Mouse (Mus musculus): ENCODE results near the gene Ttc21b. TPM values are rescaled to one million over a fixed set of nuclear protein-coding genes. Genes with fewer than 3 reads are reported as not detected.
A peak's percentile ranks its signal among the peaks of the same experiment; 100 is the strongest.

Gene Ttc21b
- polyA plus RNA-seq, 1 experiment from 2014 or later, result 11.1 TPM

- WGBS, result 50% methylated on average over 7 of the region's 7 CpGs
- Histone ChIP-seq H3K27ac (no peak overlapping the region), H3K4me2 (replicated peaks) (no peak overlapping the region), H3K9ac (no peak overlapping the region), H3K36me3 (no peaks in the 10 kb centered on the region), H3K27me3 (replicated peaks) (no peaks in the 10 kb centered on the region), H3K4me3 (replicated peaks) (no peak overlapping the region), H3K4me1 (replicated peaks) (no peaks in the 10 kb centered on the region), H3K9me3 (no peaks in the 10 kb centered on the region)
- no peak for ATAC-seq
These were observed 98.1 kb downstream of the Ttc21b start for GRCm38 (mm10) chr2:66158140-66158915.

GRCm38 (mm10) chr2:66151436-66151835 lies 105.0 kb downstream of the Ttc21b start:
- 70% methylated on average over 2 of the region's 2 CpGs for WGBS
- Histone ChIP-seq H3K9ac (no peak overlapping the region), H3K36me3 (no peaks in the 10 kb centered on the region), H3K27ac (no peak overlapping the region), H3K4me3 (replicated peaks) (no peak overlapping the region), H3K4me1 (replicated peaks) (no peaks in the 10 kb centered on the region), H3K4me2 (replicated peaks) (no peak overlapping the region), H3K27me3 (replicated peaks) (no peaks in the 10 kb centered on the region), H3K9me3 (no peaks in the 10 kb centered on the region)
- no peak for ATAC-seq

- Histone ChIP-seq H3K4me3 (replicated peaks) (no peak overlapping the region), H3K9ac (no peak overlapping the region), H3K36me3 (no peaks in the 10 kb centered on the region), H3K4me1 (replicated peaks) (no peaks in the 10 kb centered on the region), H3K9me3 (no peaks in the 10 kb centered on the region), H3K27me3 (replicated peaks) (no peaks in the 10 kb centered on the region), H3K27ac (no peak overlapping the region), H3K4me2 (replicated peaks) (no peak overlapping the region)
- ATAC-seq, result no peak
- 50% methylated on average over 3 of the region's 3 CpGs for WGBS
These were observed 105.9 kb downstream of the Ttc21b start for GRCm38 (mm10) chr2:66150531-66150930.

GRCm38 (mm10) chr2:66148654-66149230 lies 107.7 kb downstream of the Ttc21b start:
- H3K27ac ChIP-seq, result no peak overlapping the region
- H3K4me1 ChIP-seq (replicated peaks), result 0 out of 2 replicates have a peak, but pooled peaks cover 2% of the 10 kb centered on the region
- H3K27me3 ChIP-seq (replicated peaks), result no peaks in the 10 kb centered on the region
- no peak overlapping the region for H3K4me3 ChIP-seq (replicated peaks)
- H3K9ac ChIP-seq, result no peak overlapping the region
- 83% methylated on average over 10 of the region's 10 CpGs for WGBS
- no peaks in the 10 kb centered on the region for H3K36me3 ChIP-seq
- no peaks in the 10 kb centered on the region for H3K9me3 ChIP-seq
- no peak for ATAC-seq
- no peak overlapping the region for H3K4me2 ChIP-seq (replicated peaks)

- H3K9me3 ChIP-seq, result no peaks in the 10 kb centered on the region
- 0 out of 2 replicates have a peak, but pooled peaks have one; percentile 27 for ATAC-seq
- H3K27ac ChIP-seq, result no peak overlapping the region
- no peak overlapping the region for H3K9ac ChIP-seq
- no peaks in the 10 kb centered on the region for H3K36me3 ChIP-seq
- H3K27me3 ChIP-seq (replicated peaks), result no peaks in the 10 kb centered on the region
- no peak overlapping the region for H3K4me2 ChIP-seq (replicated peaks)
- no peak overlapping the region for H3K4me3 ChIP-seq (replicated peaks)
- H3K4me1 ChIP-seq (replicated peaks), result 0 out of 2 replicates have a peak, but pooled peaks cover 2% of the 10 kb centered on the region
- WGBS, result 56% methylated on average over 4 of the region's 4 CpGs
These were observed 109.9 kb downstream of the Ttc21b start for GRCm38 (mm10) chr2:66146473-66146872.

- Histone ChIP-seq H3K36me3 (no peaks in the 10 kb centered on the region), H3K9me3 (no peaks in the 10 kb centered on the region), H3K9ac (no peak overlapping the region), H3K4me2 (replicated peaks) (0 out of 2 replicates have a peak overlapping the region, but pooled peaks have one; percentile 12), H3K4me1 (replicated peaks) (0 out of 2 replicates have a peak, but pooled peaks cover 2% of the 10 kb centered on the region), H3K27ac (no peak overlapping the region), H3K27me3 (replicated peaks) (no peaks in the 10 kb centered on the region), H3K4me3 (replicated peaks) (no peak overlapping the region)
- peak; percentile 93 for ATAC-seq
- 3% methylated on average over 5 of the region's 5 CpGs for WGBS
These were observed 111.6 kb downstream of the Ttc21b start for GRCm38 (mm10) chr2:66144770-66145169.

GRCm38 (mm10) chr2:66143284-66143683 lies 113.1 kb downstream of the Ttc21b start:
- H3K36me3 ChIP-seq, result no peaks in the 10 kb centered on the region
- H3K4me3 ChIP-seq (replicated peaks), result no peak overlapping the region
- no peak overlapping the region for H3K27ac ChIP-seq
- H3K27me3 ChIP-seq (replicated peaks), result no peaks in the 10 kb centered on the region
- no peak for ATAC-seq
- H3K4me1 ChIP-seq (replicated peaks), result 0 out of 2 replicates have a peak, but pooled peaks cover 2% of the 10 kb centered on the region
- H3K9ac ChIP-seq, result no peak overlapping the region
- 92% methylated on average over 4 of the region's 4 CpGs for WGBS
- H3K4me2 ChIP-seq (replicated peaks), result no peak overlapping the region
- no peaks in the 10 kb centered on the region for H3K9me3 ChIP-seq

GRCm38 (mm10) chr2:66142711-66143110 lies 113.7 kb downstream of the Ttc21b start:
- 65% methylated on average over 2 of the region's 2 CpGs for WGBS
- ATAC-seq, result no peak
- H3K27ac ChIP-seq, result no peak overlapping the region
- H3K9me3 ChIP-seq, result no peaks in the 10 kb centered on the region
- H3K4me1 ChIP-seq (replicated peaks), result 0 out of 2 replicates have a peak, but pooled peaks cover 2% of the 10 kb centered on the region
- no peaks in the 10 kb centered on the region for H3K27me3 ChIP-seq (replicated peaks)
- no peaks in the 10 kb centered on the region for H3K36me3 ChIP-seq
- no peak overlapping the region for H3K4me2 ChIP-seq (replicated peaks)
- no peak overlapping the region for H3K4me3 ChIP-seq (replicated peaks)
- no peak overlapping the region for H3K9ac ChIP-seq

GRCm38 (mm10) chr2:66142268-66142667 lies 114.1 kb downstream of the Ttc21b start:
- 0 out of 2 replicates have a peak, but pooled peaks cover 2% of the 10 kb centered on the region for H3K4me1 ChIP-seq (replicated peaks)
- WGBS, result 94% methylated on average over 2 of the region's 2 CpGs
- no peak overlapping the region for H3K4me2 ChIP-seq (replicated peaks)
- no peaks in the 10 kb centered on the region for H3K27me3 ChIP-seq (replicated peaks)
- no peak for ATAC-seq
- no peaks in the 10 kb centered on the region for H3K36me3 ChIP-seq
- H3K9ac ChIP-seq, result no peak overlapping the region
- no peaks in the 10 kb centered on the region for H3K9me3 ChIP-seq
- no peak overlapping the region for H3K4me3 ChIP-seq (replicated peaks)
- H3K27ac ChIP-seq, result no peak overlapping the region

GRCm38 (mm10) chr2:66140246-66140645 lies 116.2 kb downstream of the Ttc21b start:
- Histone ChIP-seq H3K4me3 (replicated peaks) (no peak overlapping the region), H3K4me1 (replicated peaks) (0 out of 2 replicates have a peak, but pooled peaks cover 2% of the 10 kb centered on the region), H3K4me2 (replicated peaks) (no peak overlapping the region), H3K27ac (no peak overlapping the region), H3K27me3 (replicated peaks) (no peaks in the 10 kb centered on the region), H3K9ac (no peak overlapping the region), H3K9me3 (no peaks in the 10 kb centered on the region), H3K36me3 (no peaks in the 10 kb centered on the region)
- WGBS, result 78% methylated on average over 4 of the region's 4 CpGs
- ATAC-seq, result no peak
